Mouse (Mus musculus) embryonic facial prominence, embryonic 10.5 days (tissue): ENCODE results near the gene Zzz3. TPM values are rescaled to one million over a fixed set of nuclear protein-coding genes. Genes with fewer than 3 reads are reported as not detected.
A peak's percentile ranks its signal among the peaks of the same experiment; 100 is the strongest.

Source experiments
- DNase-seq: peaks from one replicate; pipeline ENCODE4 v3.0.0-alpha.2; 2017; ENCODE audit warnings: low spot score
- H3K27ac ChIP-seq: fragments of 300-500 bp; sonication (generic); replicated peaks from 2 replicates; pipeline ENCODE4 v1.5.1; 2016; ENCODE audit warnings: mild to moderate bottlenecking
- H3K27me3 ChIP-seq: fragments of 300-500 bp; sonication (generic); replicated peaks from 2 replicates; pipeline ENCODE4 v1.6.1; 2016; ENCODE audit warnings: low read depth, mild to moderate bottlenecking; ENCODE audit not compliant: poor library complexity, severe bottlenecking
- H3K36me3 ChIP-seq: fragments of 300-500 bp; sonication (generic); replicated peaks from 2 replicates; pipeline ENCODE4 v1.6.1; 2016; ENCODE audit warnings: mild to moderate bottlenecking, moderate library complexity
- H3K4me1 ChIP-seq: fragments of 300-500 bp; sonication (generic); 2 replicates; pipeline ENCODE4 v1.6.1; 2016
- H3K4me3 ChIP-seq: fragments of 300-500 bp; sonication (generic); 2 replicates; pipeline ENCODE4 v1.5.1; 2016; ENCODE audit warnings: mild to moderate bottlenecking, moderate library complexity
- H3K9me3 ChIP-seq: fragments of 300-500 bp; sonication (generic); 2 replicates; pipeline ENCODE4 v1.6.1; 2016; ENCODE audit warnings: mild to moderate bottlenecking
- WGBS: fragments of 180-500 bp; shearing (Covaris S2); methylation state at CpG from one replicate; pipeline ENCODE4 v1.1.7; 2016; 5-methylcytosine and 5-hydroxymethylcytosine counted together
- polyA plus RNA-seq: library from polyadenylated mRNA; unstranded; fragments of >200 nt; fragmentation: Nextera tagmentation; extraction: Ambion mirVana; gene quantifications from 2 replicates; pipeline ENCODE4 v1.2.1, GENCODE M21; 2016

Zzz3 gene
- polyA plus RNA-seq, 1 experiment from 2014 or later = 57.2 TPM

- no peak overlapping the region for H3K27ac ChIP-seq
- H3K27me3 ChIP-seq = no peaks in the 10 kb centered on the region
- WGBS = 59% methylated on average over 15 of the region's 15 CpGs
- no peaks in the 10 kb centered on the region for H3K36me3 ChIP-seq
- peaks cover 29% of the 10 kb centered on the region for H3K4me1 ChIP-seq
- no peaks in the 10 kb centered on the region for H3K9me3 ChIP-seq
- DNase-seq = peak; percentile 73
- no peak overlapping the region for H3K4me3 ChIP-seq
Observed at GRCm38 (mm10) chr3:152474582-152475277, 79.5 kb downstream of the Zzz3 start.

GRCm38 (mm10) chr3:152475278-152475669 lies 80.0 kb downstream of the Zzz3 start:
- Histone ChIP-seq H3K4me1 (peaks cover 29% of the 10 kb centered on the region), H3K27me3 (no peaks in the 10 kb centered on the region), H3K27ac (no peak overlapping the region), H3K9me3 (no peaks in the 10 kb centered on the region), H3K36me3 (no peaks in the 10 kb centered on the region), H3K4me3 (no peak overlapping the region)
- no peak for DNase-seq
- 81% methylated on average over 1 of the region's 1 CpGs for WGBS

- H3K9me3 ChIP-seq = no peaks in the 10 kb centered on the region
- no peak for DNase-seq
- H3K27me3 ChIP-seq = no peaks in the 10 kb centered on the region
- H3K36me3 ChIP-seq = no peaks in the 10 kb centered on the region
- H3K4me3 ChIP-seq = no peak overlapping the region
- 90% methylated on average over 3 of the region's 3 CpGs for WGBS
- no peak overlapping the region for H3K27ac ChIP-seq
- peaks cover 29% of the 10 kb centered on the region for H3K4me1 ChIP-seq
Observed at GRCm38 (mm10) chr3:152475894-152476293, 80.6 kb downstream of the Zzz3 start.

GRCm38 (mm10) chr3:152477796-152478527 lies 82.7 kb downstream of the Zzz3 start:
- Histone ChIP-seq H3K36me3 (no peaks in the 10 kb centered on the region), H3K27ac (peak overlapping the region; percentile 72), H3K9me3 (no peaks in the 10 kb centered on the region), H3K4me3 (peak overlapping the region; percentile 56), H3K27me3 (no peaks in the 10 kb centered on the region), H3K4me1 (peaks cover 34% of the 10 kb centered on the region)
- 4% methylated on average over 23 of the region's 23 CpGs for WGBS
- peak; percentile 82 for DNase-seq

GRCm38 (mm10) chr3:152478599-152479435 lies 83.5 kb downstream of the Zzz3 start:
- Histone ChIP-seq H3K27ac (peak overlapping the region; percentile 72), H3K27me3 (no peaks in the 10 kb centered on the region), H3K9me3 (no peaks in the 10 kb centered on the region), H3K4me1 (peaks cover 37% of the 10 kb centered on the region), H3K4me3 (peak overlapping the region; percentile 56), H3K36me3 (no peaks in the 10 kb centered on the region)
- peak; percentile 83 for DNase-seq
- WGBS = 6% methylated on average over 15 of the region's 16 CpGs

- Histone ChIP-seq H3K4me3 (no peak overlapping the region), H3K27me3 (no peaks in the 10 kb centered on the region), H3K9me3 (no peaks in the 10 kb centered on the region), H3K27ac (no peak overlapping the region), H3K36me3 (no peaks in the 10 kb centered on the region), H3K4me1 (peaks cover 39% of the 10 kb centered on the region)
- no peak for DNase-seq
- WGBS = 95% methylated on average over 6 of the region's 6 CpGs
Observed at GRCm38 (mm10) chr3:152480336-152480735, 85.1 kb downstream of the Zzz3 start.

- 85% methylated on average over 8 of the region's 8 CpGs for WGBS
Observed at GRCm38 (mm10) chr3:152482182-152482581, 86.9 kb downstream of the Zzz3 start.

GRCm38 (mm10) chr3:152483800-152484199 lies 88.5 kb downstream of the Zzz3 start:
- Histone ChIP-seq H3K27me3 (no peaks in the 10 kb centered on the region), H3K4me1 (peaks cover 21% of the 10 kb centered on the region), H3K4me3 (no peak overlapping the region), H3K9me3 (peaks cover 3% of the 10 kb centered on the region; the same call in 1 of the 2 replicates), H3K27ac (peak overlapping the region; percentile 69), H3K36me3 (no peaks in the 10 kb centered on the region)
- DNase-seq = no peak
- 50% methylated on average over 7 of the region's 7 CpGs for WGBS

More at GRCm38 (mm10) chr3:152482182-152482581, 86.9 kb downstream of the Zzz3 start:
- no peak for DNase-seq
- Histone ChIP-seq H3K36me3 (no peaks in the 10 kb centered on the region), H3K27ac (no peak overlapping the region), H3K4me3 (no peak overlapping the region), H3K27me3 (no peaks in the 10 kb centered on the region), H3K4me1 (peaks cover 36% of the 10 kb centered on the region), H3K9me3 (peaks cover 3% of the 10 kb centered on the region; the same call in 1 of the 2 replicates)

- Histone ChIP-seq H3K36me3 (no peaks in the 10 kb centered on the region), H3K4me3 (no peak overlapping the region), H3K4me1 (peaks cover 19% of the 10 kb centered on the region), H3K27ac (peak overlapping the region; percentile 69; the same call in 1 of the 2 replicates), H3K27me3 (no peaks in the 10 kb centered on the region), H3K9me3 (peaks cover 3% of the 10 kb centered on the region; the same call in 1 of the 2 replicates)
- DNase-seq = peak; percentile 36
- 62% methylated on average over 6 of the region's 6 CpGs for WGBS
Observed at GRCm38 (mm10) chr3:152484206-152484605, 88.9 kb downstream of the Zzz3 start.

- H3K27me3 ChIP-seq = 0 out of 2 replicates have a peak, but pooled peaks cover 3% of the 10 kb centered on the region
- no peak overlapping the region for H3K27ac ChIP-seq
- WGBS = 91% methylated on average over 4 of the region's 4 CpGs
- no peak overlapping the region for H3K4me3 ChIP-seq
- no peak for DNase-seq
- H3K36me3 ChIP-seq = no peaks in the 10 kb centered on the region
- H3K4me1 ChIP-seq = peaks cover 7% of the 10 kb centered on the region
- peaks cover 3% of the 10 kb centered on the region; the same call in 1 of the 2 replicates for H3K9me3 ChIP-seq
Observed at GRCm38 (mm10) chr3:152488964-152489363, 93.7 kb downstream of the Zzz3 start.

GRCm38 (mm10) chr3:152490423-152490822 lies 95.2 kb downstream of the Zzz3 start:
- Histone ChIP-seq H3K27me3 (0 out of 2 replicates have a peak, but pooled peaks cover 3% of the 10 kb centered on the region), H3K4me1 (peaks cover 10% of the 10 kb centered on the region), H3K27ac (no peak overlapping the region), H3K4me3 (no peak overlapping the region), H3K36me3 (no peaks in the 10 kb centered on the region), H3K9me3 (peaks cover 3% of the 10 kb centered on the region; the same call in 1 of the 2 replicates)
- WGBS = 89% methylated on average over 5 of the region's 5 CpGs
- DNase-seq = no peak

- Histone ChIP-seq H3K36me3 (no peaks in the 10 kb centered on the region), H3K9me3 (no peaks in the 10 kb centered on the region), H3K4me1 (peaks cover 28% of the 10 kb centered on the region), H3K27ac (no peak overlapping the region), H3K4me3 (no peak overlapping the region), H3K27me3 (0 out of 2 replicates have a peak, but pooled peaks cover 3% of the 10 kb centered on the region)
- 82% methylated on average over 6 of the region's 6 CpGs for WGBS
- DNase-seq = no peak
Observed at GRCm38 (mm10) chr3:152492241-152492640, 97.0 kb downstream of the Zzz3 start.
